Mouse (Mus musculus) embryo, embryonic 10 days (tissue): ENCODE results near the gene Jam3.

Source experiments
- DNase-seq: peaks from one replicate; pipeline ENCODE4 v3.0.0-alpha.2; 2015; ENCODE audit warnings: low spot score

Jam3 gene

GRCm38 (mm10) chr9:27111756-27112155 is 43.5 kb downstream of the Jam3 start:
- no peak for DNase-seq

- no peak for DNase-seq
Measured at GRCm38 (mm10) chr9:27110681-27111080, 44.5 kb downstream of the Jam3 start.

GRCm38 (mm10) chr9:27109533-27110514 is 45.4 kb downstream of the Jam3 start:
- DNase-seq: peak; percentile 23

- DNase-seq: no peak
Measured at GRCm38 (mm10) chr9:27108451-27108850, 46.8 kb downstream of the Jam3 start.

- peak; percentile 61 for DNase-seq
Measured at GRCm38 (mm10) chr9:27106081-27106480, 49.1 kb downstream of the Jam3 start.

GRCm38 (mm10) chr9:27101466-27101865 is 53.8 kb downstream of the Jam3 start:
- DNase-seq: no peak

- no peak for DNase-seq
Measured at GRCm38 (mm10) chr9:27099474-27099873, 55.7 kb downstream of the Jam3 start.

GRCm38 (mm10) chr9:27098557-27098956 is 56.7 kb downstream of the Jam3 start:
- DNase-seq: no peak

- DNase-seq: no peak
Measured at GRCm38 (mm10) chr9:27098092-27098491, 57.1 kb downstream of the Jam3 start.

- DNase-seq: no peak
Measured at GRCm38 (mm10) chr9:27092916-27093315, 62.3 kb downstream of the Jam3 start.

- no peak for DNase-seq
Measured at GRCm38 (mm10) chr9:27090801-27091775, 64.1 kb downstream of the Jam3 start.

GRCm38 (mm10) chr9:27090134-27090533 is 65.1 kb downstream of the Jam3 start:
- no peak for DNase-seq

- DNase-seq: no peak
Measured at GRCm38 (mm10) chr9:27087402-27087801, 67.8 kb downstream of the Jam3 start.

- DNase-seq: no peak
Measured at GRCm38 (mm10) chr9:27086256-27086655, 69.0 kb downstream of the Jam3 start.

GRCm38 (mm10) chr9:27075812-27076211 is 79.4 kb downstream of the Jam3 start:
- no peak for DNase-seq

- DNase-seq: no peak
Measured at GRCm38 (mm10) chr9:27074677-27075076, 80.5 kb downstream of the Jam3 start.

GRCm38 (mm10) chr9:27070895-27071294 is 84.3 kb downstream of the Jam3 start:
- no peak for DNase-seq

- DNase-seq: no peak
Measured at GRCm38 (mm10) chr9:27058341-27058740, 96.9 kb downstream of the Jam3 start.

GRCm38 (mm10) chr9:27049492-27049891 is 105.7 kb downstream of the Jam3 start:
- DNase-seq: no peak
